ENCODE assay signal across 20 mouse cellular contexts in genomic region chr7:145335199-145335598, GRCm38 (mm10). TPM values are rescaled to one million over a fixed set of nuclear protein-coding genes. Genes with fewer than 3 reads are reported as not detected.
DNase-seq lines count a peak whose midpoint lies in the region; ATAC-seq and TF ChIP-seq lines count a peak whose summit lies in the region.
"Had no signal": no experiment of that assay in that cellular context is flagged by ENCODE, and none has a peak within 500 bp of the region (broad histone marks: within the 10 kb centered on the region; RNA-seq: fewer than 3 reads in every experiment).

No protein-coding gene starts in this region.

- ATAC-seq in forebrain, embryonic 16.5 days, result peak; percentile 61; the same call in 1 of the 2 replicates

- no peak overlapping the region for H3K4me3 ChIP-seq in forebrain, embryonic 16.5 days (replicated peaks; ENCODE audit: low read length)
- no peak overlapping the region for H3K4me3 ChIP-seq in gastrocnemius, adult 2 months
- H3K4me3 ChIP-seq: heart, embryonic 15.5 days had no signal

- no peak overlapping the region for H3K4me2 ChIP-seq in forebrain, embryonic 16.5 days (ENCODE audit: low read length)
- H3K4me2 ChIP-seq: heart, embryonic 15.5 days had no signal

- H3K9ac ChIP-seq in forebrain, embryonic 16.5 days (replicated peaks; ENCODE audit: low read depth, low read length), result no peak overlapping the region
- H3K9ac ChIP-seq: heart, embryonic 15.5 days had no signal

- intact Hi-C loops in gastrocnemius, adult 2 months (cut with DNase I), result no loop called here

- no peaks in the 10 kb centered on the region; the same call in 1 of the 2 replicates for H3K4me1 ChIP-seq in forebrain, embryonic 16.5 days (replicated peaks; ENCODE audit: control insufficient read depth, insufficient read depth, low read length)

- H3K27me3 ChIP-seq in forebrain, embryonic 16.5 days (replicated peaks; ENCODE audit: control insufficient read depth, insufficient read depth, low read length), result no peaks in the 10 kb centered on the region
- H3K27me3 ChIP-seq: heart, embryonic 15.5 days had no signal

- H3K9me3 ChIP-seq in forebrain, embryonic 16.5 days (ENCODE audit: control insufficient read depth, low read length), result no peaks in the 10 kb centered on the region
- H3K9me3 ChIP-seq: heart, embryonic 15.5 days had no signal

- no peaks in the 10 kb centered on the region for H3K36me3 ChIP-seq in forebrain, embryonic 16.5 days (ENCODE audit: control insufficient read depth, insufficient read depth)
- H3K36me3 ChIP-seq: heart, embryonic 15.5 days had no signal

- H3K27ac ChIP-seq in forebrain, embryonic 16.5 days (ENCODE audit: low read length), result no peak overlapping the region
- H3K27ac ChIP-seq in gastrocnemius, adult 2 months, result no peak overlapping the region
- H3K27ac ChIP-seq: heart, embryonic 15.5 days had no signal

- no peak for TF ChIP-seq CTCF in gastrocnemius, adult 2 months (IDR thresholded peaks at IDR 0.05)

- DNase-seq in heart, adult 11 months, result peak; percentile 92
- no peak for DNase-seq in heart, adult 9 months (ENCODE audit: low spot score in 2 of 2)
- peak; percentile 35 to 57 for DNase-seq in right cerebral cortex, postnatal 10 days (ENCODE audit: low spot score in 2 of 2)
- DNase-seq in right cerebral cortex, postnatal 14 days, result no peak
- DNase-seq in retina, postnatal 1 day, result peak; percentile 25
- no peak for DNase-seq in gastrocnemius, adult 2 months
- DNase-seq in layer of hippocampus, postnatal 36 days, result no peak
- DNase-seq: adrenal gland, postnatal 25 days; kidney, adult 8-10 months; lung, postnatal 4 days; midbrain, embryonic 14.5 days; right cerebral cortex, postnatal 4 days; thymus, postnatal 4 days had no signal

RNA-seq across cellular contexts. Expression of gene Mrgprd, which starts 20.6 kb away (rescaled TPM):
- not detected in 2 replicates for polyA plus RNA-seq in forebrain, embryonic 16.5 days (2015; fragmentation: Nextera tagmentation; extraction: Ambion mirVana)
- not detected for total RNA-seq in gastrocnemius, adult 2 months (2021)
- total RNA-seq in layer of hippocampus, postnatal 36 days (2021), result not detected
- total RNA-seq: adrenal gland, postnatal 25 days; layer of hippocampus, adult 8-10 months; left cerebral cortex, postnatal 10 days; neutrophil, adult 5-6 weeks had no signal
- polyA plus RNA-seq: cortical plate, adult 2 months; heart, embryonic 15.5 days; liver, embryonic 16.5 days; midbrain, embryonic 14.5 days had no signal

RNA-seq across cellular contexts. Expression of gene Mrgprf, which starts 34.6 kb away (rescaled TPM):
- polyA plus RNA-seq in forebrain, embryonic 16.5 days (2015; fragmentation: Nextera tagmentation; extraction: Ambion mirVana), result 2.9 and 3.3 TPM in 2 replicates
- total RNA-seq in gastrocnemius, adult 2 months (2021), result 1 to 10 TPM; 2.7 to 2.8 TPM
- under 1 TPM; 0.70 to 0.83 TPM for total RNA-seq in layer of hippocampus, postnatal 36 days (2021)
- total RNA-seq: neutrophil, adult 5-6 weeks had no signal

RNA-seq across cellular contexts. Expression of gene Tpcn2, which starts 51.4 kb away (rescaled TPM):
- polyA plus RNA-seq in forebrain, embryonic 16.5 days (2015; fragmentation: Nextera tagmentation; extraction: Ambion mirVana), result 2.5 and 3.9 TPM in 2 replicates
- 1 to 10 TPM; 1.4 to 1.5 TPM for total RNA-seq in gastrocnemius, adult 2 months (2021)
- 1 to 10 TPM; 6.1 to 8.5 TPM for total RNA-seq in layer of hippocampus, postnatal 36 days (2021)

Comparison
In these comparisons a context has a peak if more than half of its experiments do, and no peak if none do; other contexts are left out.
1. DNase-seq: peak in heart, adult 11 months (single experiment), right cerebral cortex, postnatal 10 days (2 of 2) and retina, postnatal 1 day (single experiment); none in heart, adult 9 months (0 of 2), right cerebral cortex, postnatal 14 days (single experiment), gastrocnemius, adult 2 months (single experiment) and layer of hippocampus, postnatal 36 days (0 of 2).